Mouse (Mus musculus) neural tube, embryonic 13.5 days (tissue): Measurements from ENCODE around the gene Ptpn21. TPM values are rescaled to one million over a fixed set of nuclear protein-coding genes. Genes with fewer than 3 reads are reported as not detected.

ENCODE experiments used
- ATAC-seq: fragments of 200-750 bp; cut with Nextera tagmentation; 2 replicates; pipeline ENCODE4 v1.8.0; 2017; ENCODE audit warnings: low read depth, mild to moderate bottlenecking, moderate TSS enrichment, moderate library complexity
- H3K27ac ChIP-seq: fragments of 300-500 bp; sonication (generic); replicated peaks from 2 replicates; pipeline ENCODE4 v1.5.1; 2015; ENCODE audit warnings: moderate library complexity, mild to moderate bottlenecking, inconsistent platforms
- H3K27me3 ChIP-seq: fragments of 300-500 bp; sonication (generic); 2 replicates; pipeline ENCODE4 v1.6.1; 2015; ENCODE audit warnings: mild to moderate bottlenecking, inconsistent platforms
- H3K36me3 ChIP-seq: fragments of 300-500 bp; sonication (generic); 2 replicates; pipeline ENCODE4 v1.6.1; 2015; ENCODE audit warnings: mild to moderate bottlenecking, inconsistent platforms
- H3K4me1 ChIP-seq: fragments of 300-500 bp; sonication (generic); replicated peaks from 2 replicates; pipeline ENCODE4 v1.6.1; 2015; ENCODE audit warnings: inconsistent platforms
- H3K4me2 ChIP-seq: fragments of 300-500 bp; sonication (generic); 2 replicates; pipeline ENCODE4 v1.6.1; 2015; ENCODE audit warnings: inconsistent platforms, mild to moderate bottlenecking, moderate library complexity
- H3K4me3 ChIP-seq: fragments of 300-500 bp; sonication (generic); 2 replicates; pipeline ENCODE4 v1.5.1; 2015; ENCODE audit warnings: mild to moderate bottlenecking, inconsistent platforms
- H3K9ac ChIP-seq: fragments of 300-500 bp; sonication (generic); 2 replicates; pipeline ENCODE4 v1.6.1; 2015; ENCODE audit warnings: moderate library complexity, mild to moderate bottlenecking, inconsistent platforms
- H3K9me3 ChIP-seq: fragments of 300-500 bp; sonication (generic); 2 replicates; pipeline ENCODE4 v1.6.1; 2016; ENCODE audit warnings: inconsistent platforms
- WGBS: fragments of 180-500 bp; shearing (Covaris S2); methylation state at CpG from one replicate; pipeline ENCODE4 v1.1.7; 2015; 5-methylcytosine and 5-hydroxymethylcytosine counted together
- polyA plus RNA-seq: library from polyadenylated mRNA; unstranded; fragments of >200 nt; fragmentation: Nextera tagmentation; extraction: Ambion mirVana; gene quantifications from 2 replicates; pipeline ENCODE4 v1.2.1, GENCODE M21; 2015

The Ptpn21 gene
- polyA plus RNA-seq, 1 experiment from 2014 or later: 5.3 TPM

GRCm38 (mm10) chr12:98627392-98628259 is 109.6 kb downstream of the Ptpn21 start, which contains the start of gene Spata7:
TSS of gene Spata7 (plus strand) at chr12:98628157.
- Histone ChIP-seq H3K27ac (peak within 1 kb of the TSS; percentile 75), H3K4me3 (peak within 1 kb of the TSS; percentile 84), H3K36me3 (peaks cover 6% of the 10 kb centered on the region; the same call in 1 of the 2 replicates), H3K4me2 (peak within 1 kb of the TSS; percentile 67), H3K27me3 (no peaks in the 10 kb centered on the region), H3K9me3 (no peaks in the 10 kb centered on the region; the same call in 1 of the 2 replicates), H3K4me1 (peaks cover 17% of the 10 kb centered on the region), H3K9ac (peak within 1 kb of the TSS; percentile 80)
- 5% methylated on average over 32 of the region's 32 CpGs for WGBS
- peak; percentile 91 for ATAC-seq

Other genes with a start within 250 kb of the Ptpn21 start
- 27.2 and 30.3 TPM in 2 replicates for gene Kcnk10, start 159.1 kb downstream of the Ptpn21 start, polyA plus RNA-seq
- gene Spata7, start 109.2 kb downstream of the Ptpn21 start, polyA plus RNA-seq: 27.6 and 31.2 TPM in 2 replicates
- gene Zc3h14, start 9.6 kb upstream of the Ptpn21 start, polyA plus RNA-seq: 117 and 130 TPM in 2 replicates
- gene Eml5, start 164.1 kb upstream of the Ptpn21 start, polyA plus RNA-seq: 13.9 and 14.4 TPM in 2 replicates
- gene Ttc8, start 183.2 kb upstream of the Ptpn21 start, polyA plus RNA-seq: 30.4 and 31.6 TPM in 2 replicates